Mouse (Mus musculus): Measurements from ENCODE around the gene Nup210l.

The Nup210l gene

GRCm38 (mm10) chr3:90159757-90160156, 55.8 kb downstream of the Nup210l start:
- peak; percentile 63 for DNase-seq (ENCODE audit: low spot score)

GRCm38 (mm10) chr3:90161541-90161940, 57.6 kb downstream of the Nup210l start:
- peak; percentile 48 for DNase-seq (ENCODE audit: low spot score)

GRCm38 (mm10) chr3:90179566-90179965, 75.6 kb downstream of the Nup210l start:
- no peak for DNase-seq (ENCODE audit: low spot score)

- no peak for DNase-seq (ENCODE audit: low spot score)
Observed at GRCm38 (mm10) chr3:90183581-90183980, 79.6 kb downstream of the Nup210l start.

- DNase-seq (ENCODE audit: low spot score), result no peak
Observed at GRCm38 (mm10) chr3:90190859-90191510, 87.1 kb downstream of the Nup210l start.

- no peak for DNase-seq (ENCODE audit: low spot score)
Observed at GRCm38 (mm10) chr3:90194759-90195158, 90.8 kb downstream of the Nup210l start.

GRCm38 (mm10) chr3:90195644-90196043, 91.7 kb downstream of the Nup210l start:
- DNase-seq (ENCODE audit: low spot score), result no peak

GRCm38 (mm10) chr3:90197548-90197947, 93.6 kb downstream of the Nup210l start:
- DNase-seq (ENCODE audit: low spot score), result no peak

GRCm38 (mm10) chr3:90202884-90203283, 99.0 kb downstream of the Nup210l start:
- no peak for DNase-seq (ENCODE audit: low spot score)

GRCm38 (mm10) chr3:90203619-90204018, 99.7 kb downstream of the Nup210l start:
- no peak for DNase-seq (ENCODE audit: low spot score)

GRCm38 (mm10) chr3:90204582-90204981, 100.7 kb downstream of the Nup210l start:
- DNase-seq (ENCODE audit: low spot score), result no peak

- DNase-seq (ENCODE audit: low spot score), result no peak
Observed at GRCm38 (mm10) chr3:90208662-90209061, 104.7 kb downstream of the Nup210l start.

GRCm38 (mm10) chr3:90209908-90210566, 106.1 kb downstream of the Nup210l start:
- DNase-seq (ENCODE audit: low spot score), result no peak

- no peak for DNase-seq (ENCODE audit: low spot score)
Observed at GRCm38 (mm10) chr3:90211475-90212398, 107.8 kb downstream of the Nup210l start.

- no peak for DNase-seq (ENCODE audit: low spot score)
Observed at GRCm38 (mm10) chr3:90212723-90213122, 108.8 kb downstream of the Nup210l start.

- peak; percentile 81 for DNase-seq (ENCODE audit: low spot score)
Observed at GRCm38 (mm10) chr3:90213377-90213866, 109.5 kb downstream of the Nup210l start, which contains the start of the genes Rps27 and Rab13. TSS of gene Rps27 (minus strand) at chr3:90213651. TSS of gene Rab13 (plus strand) at chr3:90213695.

GRCm38 (mm10) chr3:90213956-90214684, 110.2 kb downstream of the Nup210l start:
- no peak for DNase-seq (ENCODE audit: low spot score)

- DNase-seq (ENCODE audit: low spot score), result no peak
Observed at GRCm38 (mm10) chr3:90215825-90216380, 112.0 kb downstream of the Nup210l start.

- DNase-seq (ENCODE audit: low spot score), result peak; percentile 54
Observed at GRCm38 (mm10) chr3:90220088-90220487, 116.2 kb downstream of the Nup210l start.

- DNase-seq (ENCODE audit: low spot score), result peak; percentile 85
Observed at GRCm38 (mm10) chr3:90220531-90220951, 116.6 kb downstream of the Nup210l start.

- DNase-seq (ENCODE audit: low spot score), result no peak
Observed at GRCm38 (mm10) chr3:90221123-90221522, 117.2 kb downstream of the Nup210l start.

All from testis, postnatal 10 days (tissue).